Mouse (Mus musculus) kidney, adult 2 months (tissue): Measurements from ENCODE around the gene Klrb1a. TPM values are rescaled to one million over a fixed set of nuclear protein-coding genes. Genes with fewer than 3 reads are reported as not detected.

Experiments used
- DNase-seq: peaks from one replicate; pipeline ENCODE4 v3.0.0; 2021
- H3K27ac ChIP-seq: fragments of 200-500 bp; 2 replicates; pipeline ENCODE4 v1.5.1; 2012; ENCODE audit warnings: low read depth, low read length, control low read depth, inconsistent platforms; ENCODE audit not compliant: insufficient read depth
- H3K27me3 ChIP-seq: fragments of 200-500 bp; replicated peaks from 2 replicates; pipeline ENCODE4 v1.6.1; 2012; ENCODE audit warnings: mild to moderate bottlenecking, moderate library complexity, low read length, inconsistent platforms; ENCODE audit not compliant: control insufficient read depth, insufficient read depth
- H3K36me3 ChIP-seq: fragments of 200-500 bp; 2 replicates; pipeline ENCODE4 v1.6.1; 2012; ENCODE audit warnings: mild to moderate bottlenecking, moderate library complexity, low read length, inconsistent platforms; ENCODE audit not compliant: control insufficient read depth, insufficient read depth
- H3K4me1 ChIP-seq: fragments of 200-500 bp; 2 replicates; pipeline ENCODE4 v1.6.1; 2011; ENCODE audit warnings: low read length; ENCODE audit not compliant: control insufficient read depth, insufficient read depth
- H3K4me3 ChIP-seq: fragments of 200-500 bp; 2 replicates; pipeline ENCODE4 v1.5.1; 2011; ENCODE audit warnings: mild to moderate bottlenecking, low read depth, low read length, control low read depth; ENCODE audit not compliant: insufficient read depth
- CTCF ChIP-seq: fragments of 200-500 bp; conservative IDR thresholded peaks from 2 replicates; pipeline ENCODE4 v1.5.1; 2011; ENCODE audit warnings: low read depth, mild to moderate bottlenecking, control low read depth, low read length, moderate library complexity, mixed read lengths; ENCODE audit not compliant: insufficient read depth, insufficient read length
- POLR2A ChIP-seq: fragments of 200-500 bp; IDR thresholded peaks from one replicate; pipeline ENCODE4 v1.6.1; 2011; ENCODE audit warnings: low read depth, low read length, control low read depth
- WGBS: fragments of 180-500 bp; shearing (Covaris S2); methylation state at CpG from one replicate; pipeline ENCODE4 v1.1.7; 2018; 5-methylcytosine and 5-hydroxymethylcytosine counted together
- polyA plus RNA-seq: library from polyadenylated mRNA; depleted of rRNA; stranded (reverse); fragments of >200 nt; gene quantifications from 2 replicates; pipeline ENCODE4 v1.2.3, GENCODE M21; 2012

Klrb1a gene
- polyA plus RNA-seq, 1 experiment = 0.20 TPM

- Histone ChIP-seq H3K36me3 (no peaks in the 10 kb centered on the region), H3K27me3 (no peaks in the 10 kb centered on the region), H3K4me1 (no peaks in the 10 kb centered on the region), H3K27ac (no peak overlapping the region; the same call in 1 of the 2 replicates), H3K4me3 (peak overlapping the region; percentile 36)
- no peak for TF ChIP-seq CTCF
- no peak for TF ChIP-seq POLR2A
- WGBS = 6% methylated on average over 9 of the region's 9 CpGs
- DNase-seq = peak; percentile 72
Observed at GRCm38 (mm10) chr6:128597121-128597522, 26.2 kb downstream of the Klrb1a start.

- no peaks in the 10 kb centered on the region for H3K4me1 ChIP-seq
- DNase-seq = no peak
- H3K27ac ChIP-seq = no peak overlapping the region
- TF ChIP-seq CTCF = no peak
- no peak for TF ChIP-seq POLR2A
- H3K27me3 ChIP-seq = no peaks in the 10 kb centered on the region
- no peak overlapping the region for H3K4me3 ChIP-seq
- 79% methylated on average over 9 of the region's 9 CpGs for WGBS
- H3K36me3 ChIP-seq = no peaks in the 10 kb centered on the region
Observed at GRCm38 (mm10) chr6:128594651-128595050, 28.7 kb downstream of the Klrb1a start.

- DNase-seq = no peak
- no peaks in the 10 kb centered on the region for H3K4me1 ChIP-seq
- H3K4me3 ChIP-seq = no peak overlapping the region
- WGBS = 69% methylated on average over 4 of the region's 4 CpGs
- H3K36me3 ChIP-seq = no peaks in the 10 kb centered on the region
- no peaks in the 10 kb centered on the region for H3K27me3 ChIP-seq
- TF ChIP-seq CTCF = no peak
- no peak for TF ChIP-seq POLR2A
- H3K27ac ChIP-seq = no peak overlapping the region
Observed at GRCm38 (mm10) chr6:128589426-128589825, 33.9 kb downstream of the Klrb1a start.

- DNase-seq = no peak
- WGBS = 83% methylated on average over 6 of the region's 6 CpGs
- TF ChIP-seq POLR2A (no peak), CTCF (no peak)
- Histone ChIP-seq H3K36me3 (no peaks in the 10 kb centered on the region), H3K27me3 (no peaks in the 10 kb centered on the region), H3K4me1 (peaks cover 4% of the 10 kb centered on the region; the same call in 1 of the 2 replicates), H3K4me3 (no peak overlapping the region), H3K27ac (no peak overlapping the region)
Observed at GRCm38 (mm10) chr6:128587619-128588018, 35.7 kb downstream of the Klrb1a start.

GRCm38 (mm10) chr6:128585642-128586245 is 37.6 kb downstream of the Klrb1a start:
- 76% methylated on average over 11 of the region's 11 CpGs for WGBS
- Histone ChIP-seq H3K36me3 (no peaks in the 10 kb centered on the region), H3K27me3 (no peaks in the 10 kb centered on the region), H3K27ac (no peak overlapping the region), H3K4me1 (peaks cover 7% of the 10 kb centered on the region; the same call in 1 of the 2 replicates), H3K4me3 (no peak overlapping the region)
- no peak for TF ChIP-seq POLR2A
- no peak for TF ChIP-seq CTCF
- no peak for DNase-seq

- TF ChIP-seq POLR2A = no peak
- TF ChIP-seq CTCF = 0 out of 2 replicates have a peak, but pooled peaks have one; percentile 25
- DNase-seq = peak; percentile 12
- no peaks in the 10 kb centered on the region for H3K36me3 ChIP-seq
- H3K4me1 ChIP-seq = peaks cover 7% of the 10 kb centered on the region; the same call in 1 of the 2 replicates
- H3K4me3 ChIP-seq = no peak overlapping the region
- H3K27ac ChIP-seq = no peak overlapping the region
- 31% methylated on average over 10 of the region's 10 CpGs for WGBS
- H3K27me3 ChIP-seq = no peaks in the 10 kb centered on the region
Observed at GRCm38 (mm10) chr6:128584070-128584660, 39.2 kb downstream of the Klrb1a start.

- no peaks in the 10 kb centered on the region for H3K27me3 ChIP-seq
- H3K27ac ChIP-seq = no peak within 1 kb of the TSS
- peak; percentile 45 for DNase-seq
- peaks cover 7% of the 10 kb centered on the region; the same call in 1 of the 2 replicates for H3K4me1 ChIP-seq
- no peaks in the 10 kb centered on the region for H3K36me3 ChIP-seq
- WGBS = 18% methylated on average over 11 of the region's 11 CpGs
- no peak within 1 kb of the TSS for H3K4me3 ChIP-seq
- TF ChIP-seq POLR2A (no peak), CTCF (no peak)
Observed at GRCm38 (mm10) chr6:128581508-128581907, 41.8 kb downstream of the Klrb1a start, which contains the start of gene A2ml1. Gene A2ml1, minus strand, starts transcription at chr6:128581608.
